Mouse (Mus musculus): ENCODE data around the gene Adcy1. TPM values are rescaled to one million over a fixed set of nuclear protein-coding genes. Genes with fewer than 3 reads are reported as not detected.

Gene Adcy1
- polyA plus RNA-seq, 1 experiment from 2014 or later: 0.54 TPM

GRCm38 (mm10) chr11:7184420-7184819 is 121.1 kb downstream of the Adcy1 start:
- H3K4me1 ChIP-seq (ENCODE audit: insufficient read depth): peaks cover 4% of the 10 kb centered on the region; the same call in 1 of the 2 replicates
- no peak for DNase-seq
- 29% methylated on average over 1 of the region's 1 CpGs for WGBS (ENCODE audit: insufficient replicate concordance)
- no peaks in the 10 kb centered on the region for H3K9me3 ChIP-seq (ENCODE audit: low read length)
- no peak overlapping the region for H3K4me3 ChIP-seq (ENCODE audit: low read depth, low read length)
- H3K27ac ChIP-seq (ENCODE audit: low read depth): no peak overlapping the region
- no peak overlapping the region for H3K4me2 ChIP-seq (ENCODE audit: low read depth, low read length)
- ATAC-seq: no peak
- no peaks in the 10 kb centered on the region for H3K36me3 ChIP-seq (replicated peaks; ENCODE audit: insufficient read depth, low read length)
- H3K9ac ChIP-seq (replicated peaks): no peak overlapping the region
- no peak for TF ChIP-seq EP300 (IDR thresholded peaks at IDR 0.05; ENCODE audit: low read depth)
- TF ChIP-seq CTCF (IDR thresholded peaks at IDR 0.05; ENCODE audit: low read depth): no peak
- H3K27me3 ChIP-seq (ENCODE audit: insufficient read depth, low read length): no peaks in the 10 kb centered on the region

- peak; percentile 61 for DNase-seq
- 40% methylated on average over 8 of the region's 8 CpGs for WGBS (ENCODE audit: insufficient replicate concordance)
- ATAC-seq: peak; percentile 72
Measured at GRCm38 (mm10) chr11:7187472-7187871, 124.2 kb downstream of the Adcy1 start.

DNA sequence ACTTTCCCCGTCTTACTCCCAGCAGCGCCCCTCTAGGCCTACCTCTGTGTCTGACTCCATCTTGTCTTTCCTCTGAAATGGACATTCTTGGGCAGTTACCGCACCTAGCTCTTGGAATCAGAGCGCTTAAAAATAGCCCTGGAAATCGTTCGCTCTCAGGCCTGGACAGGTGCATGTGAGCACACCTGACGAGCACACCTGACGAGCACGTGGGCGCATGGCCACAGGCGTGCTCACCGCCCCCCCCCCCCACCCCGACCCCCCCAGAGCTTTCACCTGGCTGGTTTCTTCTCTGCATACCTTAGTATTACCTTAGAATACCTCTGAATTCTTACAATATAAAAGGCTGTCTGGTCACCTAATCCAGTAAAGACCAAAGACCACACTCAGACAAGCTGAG is 125.2 kb downstream of the Adcy1 start, which contains the start of gene Gm11985:
TSS of gene Gm11985 (minus strand) at position 101 of the 400 bp plus-strand sequence.
- ATAC-seq (no peak), DNase-seq (no peak)
- Histone ChIP-seq H3K27me3 (ENCODE audit: insufficient read depth, low read length) (no peaks in the 10 kb centered on the region), H3K4me3 (ENCODE audit: low read depth, low read length) (no peak within 1 kb of the TSS), H3K9ac (replicated peaks) (no peak within 1 kb of the TSS), H3K4me1 (ENCODE audit: insufficient read depth) (peaks cover 4% of the 10 kb centered on the region), H3K9me3 (ENCODE audit: low read length) (no peaks in the 10 kb centered on the region), H3K27ac (ENCODE audit: low read depth) (peak within 1 kb of the TSS; percentile 96), H3K4me2 (ENCODE audit: low read depth, low read length) (no peak within 1 kb of the TSS), H3K36me3 (replicated peaks; ENCODE audit: insufficient read depth, low read length) (no peaks in the 10 kb centered on the region)
- TF ChIP-seq EP300 (IDR thresholded peaks at IDR 0.05; ENCODE audit: low read depth) (no peak), CTCF (IDR thresholded peaks at IDR 0.05; ENCODE audit: low read depth) (no peak)
- 84% methylated on average over 13 of the region's 13 CpGs for WGBS (ENCODE audit: insufficient replicate concordance)

More at GRCm38 (mm10) chr11:7187472-7187871, 124.2 kb downstream of the Adcy1 start:
- Histone ChIP-seq H3K27ac (ENCODE audit: low read depth) (peak overlapping the region; percentile 78), H3K27me3 (ENCODE audit: insufficient read depth, low read length) (no peaks in the 10 kb centered on the region), H3K9ac (replicated peaks) (no peak overlapping the region), H3K4me1 (ENCODE audit: insufficient read depth) (peaks cover 4% of the 10 kb centered on the region), H3K4me3 (ENCODE audit: low read depth, low read length) (no peak overlapping the region), H3K4me2 (ENCODE audit: low read depth, low read length) (no peak overlapping the region), H3K9me3 (ENCODE audit: low read length) (no peaks in the 10 kb centered on the region), H3K36me3 (replicated peaks; ENCODE audit: insufficient read depth, low read length) (no peaks in the 10 kb centered on the region)
- no peak for TF ChIP-seq CTCF (IDR thresholded peaks at IDR 0.05; ENCODE audit: low read depth)
- no peak for TF ChIP-seq EP300 (IDR thresholded peaks at IDR 0.05; ENCODE audit: low read depth)

- H3K27me3 ChIP-seq (ENCODE audit: insufficient read depth, low read length): no peaks in the 10 kb centered on the region
- peak; percentile 79 for ATAC-seq
- no peak overlapping the region for H3K4me3 ChIP-seq (ENCODE audit: low read depth, low read length)
- peaks cover 6% of the 10 kb centered on the region for H3K4me1 ChIP-seq (ENCODE audit: insufficient read depth)
- H3K27ac ChIP-seq (ENCODE audit: low read depth): peak overlapping the region; percentile 96
- TF ChIP-seq CTCF (IDR thresholded peaks at IDR 0.05; ENCODE audit: low read depth) (no peak), EP300 (IDR thresholded peaks at IDR 0.05; ENCODE audit: low read depth) (peak; percentile 92)
- no peaks in the 10 kb centered on the region for H3K9me3 ChIP-seq (ENCODE audit: low read length)
- no peaks in the 10 kb centered on the region for H3K36me3 ChIP-seq (replicated peaks; ENCODE audit: insufficient read depth, low read length)
- WGBS (ENCODE audit: insufficient replicate concordance): 38% methylated on average over 6 of the region's 6 CpGs
- H3K4me2 ChIP-seq (ENCODE audit: low read depth, low read length): no peak overlapping the region
- H3K9ac ChIP-seq (replicated peaks): peak overlapping the region; percentile 19; the same call in 1 of the 2 replicates
- peak; percentile 72 for DNase-seq
Measured at GRCm38 (mm10) chr11:7192710-7193109, 129.4 kb downstream of the Adcy1 start.

- no peak for TF ChIP-seq CTCF (IDR thresholded peaks at IDR 0.05; ENCODE audit: low read depth)
- no peak for TF ChIP-seq EP300 (IDR thresholded peaks at IDR 0.05; ENCODE audit: low read depth)
- peaks cover 6% of the 10 kb centered on the region for H3K4me1 ChIP-seq (ENCODE audit: insufficient read depth)
- no peaks in the 10 kb centered on the region for H3K27me3 ChIP-seq (ENCODE audit: insufficient read depth, low read length)
- 52% methylated on average over 9 of the region's 9 CpGs for WGBS (ENCODE audit: insufficient replicate concordance)
- peak overlapping the region; percentile 19 for H3K9ac ChIP-seq (replicated peaks)
- no peak overlapping the region for H3K4me3 ChIP-seq (ENCODE audit: low read depth, low read length)
- no peak overlapping the region for H3K4me2 ChIP-seq (ENCODE audit: low read depth, low read length)
- peak overlapping the region; percentile 96 for H3K27ac ChIP-seq (ENCODE audit: low read depth)
- H3K36me3 ChIP-seq (replicated peaks; ENCODE audit: insufficient read depth, low read length): no peaks in the 10 kb centered on the region
- ATAC-seq: no peak
- DNase-seq: no peak
- H3K9me3 ChIP-seq (ENCODE audit: low read length): no peaks in the 10 kb centered on the region
Measured at GRCm38 (mm10) chr11:7193134-7193533, 129.8 kb downstream of the Adcy1 start.

DNA sequence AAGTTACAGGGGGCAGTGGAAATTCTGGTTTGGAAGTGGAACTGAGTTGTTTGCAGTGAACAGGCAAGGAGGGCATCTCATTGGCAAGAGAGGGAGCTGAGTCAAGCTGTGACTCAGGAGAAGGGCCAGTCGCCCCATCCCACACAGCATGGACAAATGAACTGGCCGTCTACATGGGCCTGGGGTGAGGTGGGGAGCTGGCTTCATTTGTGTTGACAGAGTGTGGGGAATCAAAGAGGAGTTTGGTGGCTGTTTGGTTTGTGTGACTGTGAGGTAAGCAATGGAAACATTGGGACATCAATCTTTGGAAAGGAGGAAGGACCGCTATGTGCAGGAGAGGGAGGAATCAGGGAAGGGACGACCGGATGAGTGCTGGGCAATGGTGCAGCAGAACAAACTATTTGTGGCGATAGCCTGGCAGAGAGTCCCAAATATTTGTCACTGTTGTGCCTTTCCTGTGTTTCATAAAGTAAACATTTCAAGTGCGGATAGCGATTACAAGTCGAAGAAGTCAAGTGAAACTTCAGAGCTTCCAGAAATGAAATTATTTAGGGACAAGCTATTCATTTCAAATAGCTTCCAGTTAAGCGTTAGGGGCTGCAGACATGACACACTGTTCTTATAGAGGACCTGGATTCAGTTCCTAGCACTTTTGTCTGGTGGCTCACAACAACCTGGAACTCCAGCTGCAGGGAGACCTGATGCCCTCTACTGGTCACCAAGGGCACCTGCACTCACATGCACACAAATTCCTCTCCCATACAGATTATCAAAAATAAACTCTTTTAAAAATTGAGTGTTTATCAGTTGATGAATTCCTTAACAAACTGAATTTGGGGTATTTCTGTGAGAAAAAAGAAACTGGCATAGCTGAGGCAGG is 131.4 kb downstream of the Adcy1 start:
- peaks cover 6% of the 10 kb centered on the region for H3K4me1 ChIP-seq (ENCODE audit: insufficient read depth)
- no peak overlapping the region for H3K4me2 ChIP-seq (ENCODE audit: low read depth, low read length)
- H3K9me3 ChIP-seq (ENCODE audit: low read length): no peaks in the 10 kb centered on the region
- H3K4me3 ChIP-seq (ENCODE audit: low read depth, low read length): no peak overlapping the region
- DNase-seq: peak; percentile 58
- 65% methylated on average over 10 of the region's 10 CpGs for WGBS (ENCODE audit: insufficient replicate concordance)
- H3K27me3 ChIP-seq (ENCODE audit: insufficient read depth, low read length): no peaks in the 10 kb centered on the region
- TF ChIP-seq EP300 (IDR thresholded peaks at IDR 0.05; ENCODE audit: low read depth) (peak; percentile 60; the same call in 1 of the 2 replicates), CTCF (IDR thresholded peaks at IDR 0.05; ENCODE audit: low read depth) (peak; percentile 39; the same call in 1 of the 2 replicates)
- H3K36me3 ChIP-seq (replicated peaks; ENCODE audit: insufficient read depth, low read length): no peaks in the 10 kb centered on the region
- no peak overlapping the region for H3K9ac ChIP-seq (replicated peaks)
- ATAC-seq: peak; percentile 25
- peak overlapping the region; percentile 96 for H3K27ac ChIP-seq (ENCODE audit: low read depth)
